Mouse (Mus musculus): ENCODE measurements around the gene Ostm1.

Gene Ostm1

GRCm38 (mm10) chr10:42583902-42584435 lies 347 bp downstream of the Ostm1 start:
- no peak for DNase-seq

DNA sequence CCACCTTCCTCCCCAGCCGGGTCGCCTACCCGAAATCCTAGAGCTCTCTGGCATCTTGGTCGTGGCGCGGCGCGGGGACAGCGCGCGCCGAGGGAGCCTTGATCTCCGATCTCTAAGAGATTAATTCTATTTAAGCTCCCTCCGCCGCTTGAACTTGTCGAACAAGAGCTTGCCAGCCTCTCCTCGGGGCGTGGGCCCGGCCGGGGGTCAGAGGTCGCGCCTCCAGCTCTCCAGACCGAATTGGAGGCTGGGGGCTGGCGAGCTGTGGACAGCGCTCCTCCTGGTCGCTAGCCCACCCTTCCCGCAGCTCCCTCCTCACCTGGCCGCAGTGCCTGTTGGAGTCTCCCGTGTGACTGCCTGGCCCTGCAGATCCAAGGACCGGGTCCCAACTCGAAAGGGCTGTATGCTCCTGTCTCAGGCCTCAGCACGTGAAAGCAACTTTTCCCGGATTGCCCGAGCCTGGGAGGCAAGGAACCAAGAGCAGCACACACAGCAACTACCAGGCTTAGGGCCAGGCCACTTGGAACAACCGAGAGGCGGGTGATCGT lies 888 bp downstream of the Ostm1 start:
- no peak for DNase-seq

DNA sequence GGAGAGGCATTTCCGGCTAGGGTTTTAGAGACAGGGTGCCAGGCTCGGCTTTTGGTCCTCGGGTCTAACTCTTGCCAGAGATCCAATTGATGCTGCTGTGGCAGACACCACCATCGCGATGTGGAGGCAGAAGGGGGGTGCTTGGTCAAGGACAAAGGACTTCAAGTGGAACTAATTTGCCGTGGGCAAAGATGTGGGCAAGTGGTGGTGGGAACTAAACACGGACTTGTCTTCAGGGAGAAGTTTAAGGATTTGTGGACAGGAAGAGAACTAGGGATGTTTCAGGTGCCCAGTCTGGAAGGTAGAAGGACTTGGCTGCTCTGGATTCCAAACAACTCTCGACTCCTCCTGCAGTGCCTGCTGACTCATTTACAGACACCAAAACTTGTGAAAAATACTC lies 1.5 kb downstream of the Ostm1 start:
- no peak for DNase-seq

DNA sequence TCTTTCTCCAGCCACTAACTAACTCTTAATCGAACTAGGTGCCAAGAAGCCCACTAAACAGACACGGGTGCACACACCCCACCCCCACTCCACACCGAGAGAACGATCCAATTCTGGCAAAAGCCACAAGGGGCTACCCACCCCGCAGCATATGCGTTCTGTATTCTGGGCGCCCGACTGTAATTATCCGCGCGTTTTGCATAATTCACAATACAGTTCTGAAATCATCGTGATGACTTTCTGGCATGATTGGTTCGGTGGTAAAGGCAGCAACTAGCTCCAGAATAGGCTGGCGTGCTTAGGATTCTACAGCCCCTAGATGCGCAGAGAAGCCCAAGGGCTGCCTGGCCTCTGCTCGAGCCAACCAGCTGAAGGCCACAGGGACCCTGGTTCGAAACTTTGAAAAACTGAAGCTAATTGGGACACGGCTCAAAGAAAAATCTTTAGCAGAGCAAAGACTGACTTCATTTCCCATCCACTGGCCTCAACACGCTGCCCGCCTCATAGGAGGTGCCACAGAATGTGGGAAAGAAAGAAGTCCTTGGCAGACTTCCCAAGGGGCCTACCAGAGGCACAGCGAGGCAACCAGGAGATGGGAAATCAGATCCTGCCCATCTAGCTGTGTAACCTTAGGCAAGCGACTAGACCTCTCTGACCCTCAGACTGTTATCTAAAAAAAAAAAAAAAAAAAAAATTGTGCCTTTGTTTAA lies 2.1 kb downstream of the Ostm1 start:
- DNase-seq: no peak

GRCm38 (mm10) chr10:42587961-42588750 lies 4.5 kb downstream of the Ostm1 start:
- no peak for DNase-seq

GRCm38 (mm10) chr10:42589505-42589904 lies 5.9 kb downstream of the Ostm1 start:
- DNase-seq: no peak

- no peak for DNase-seq
Measured at GRCm38 (mm10) chr10:42590261-42591184, 6.9 kb downstream of the Ostm1 start.

DNA sequence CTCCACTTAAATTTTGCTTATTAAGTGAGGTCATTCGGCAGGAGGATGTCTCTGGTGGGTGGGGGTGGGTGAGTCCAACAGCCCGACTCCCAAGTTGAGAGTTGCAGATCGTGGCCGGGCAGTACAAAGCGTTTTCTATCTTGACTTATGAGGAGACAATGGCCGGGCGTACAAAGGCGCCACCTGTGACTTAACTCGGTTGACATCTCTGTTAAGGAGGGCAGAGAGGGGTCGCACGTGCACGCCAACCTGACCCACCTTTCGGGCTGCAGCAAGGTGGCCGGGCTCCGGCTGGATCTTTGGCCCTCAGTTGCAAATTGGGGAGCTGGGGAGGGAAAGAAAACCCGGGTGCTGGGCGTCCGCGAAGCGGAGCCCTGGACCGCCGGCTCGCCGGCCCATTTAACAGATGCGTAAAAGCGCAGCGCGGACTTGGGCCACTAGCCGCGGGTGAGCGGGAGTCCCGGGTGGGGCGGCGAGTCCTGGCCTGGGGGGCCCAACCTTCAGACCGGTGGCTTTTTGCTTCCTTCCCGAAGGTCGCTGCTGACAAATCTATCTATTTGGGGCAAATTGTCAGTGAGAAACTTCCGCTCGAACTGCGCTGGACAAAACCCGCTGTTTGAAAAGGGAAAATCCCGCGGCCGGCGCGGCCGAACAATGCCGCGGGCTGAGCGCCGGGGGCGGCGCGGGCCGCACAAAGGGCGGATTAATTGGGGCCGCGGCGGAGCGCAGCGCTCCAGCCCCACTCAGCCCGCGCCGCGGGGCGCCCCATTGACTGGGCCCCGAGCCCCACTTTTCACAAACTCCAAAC lies 7.8 kb downstream of the Ostm1 start:
- DNase-seq: peak; percentile 23

DNA sequence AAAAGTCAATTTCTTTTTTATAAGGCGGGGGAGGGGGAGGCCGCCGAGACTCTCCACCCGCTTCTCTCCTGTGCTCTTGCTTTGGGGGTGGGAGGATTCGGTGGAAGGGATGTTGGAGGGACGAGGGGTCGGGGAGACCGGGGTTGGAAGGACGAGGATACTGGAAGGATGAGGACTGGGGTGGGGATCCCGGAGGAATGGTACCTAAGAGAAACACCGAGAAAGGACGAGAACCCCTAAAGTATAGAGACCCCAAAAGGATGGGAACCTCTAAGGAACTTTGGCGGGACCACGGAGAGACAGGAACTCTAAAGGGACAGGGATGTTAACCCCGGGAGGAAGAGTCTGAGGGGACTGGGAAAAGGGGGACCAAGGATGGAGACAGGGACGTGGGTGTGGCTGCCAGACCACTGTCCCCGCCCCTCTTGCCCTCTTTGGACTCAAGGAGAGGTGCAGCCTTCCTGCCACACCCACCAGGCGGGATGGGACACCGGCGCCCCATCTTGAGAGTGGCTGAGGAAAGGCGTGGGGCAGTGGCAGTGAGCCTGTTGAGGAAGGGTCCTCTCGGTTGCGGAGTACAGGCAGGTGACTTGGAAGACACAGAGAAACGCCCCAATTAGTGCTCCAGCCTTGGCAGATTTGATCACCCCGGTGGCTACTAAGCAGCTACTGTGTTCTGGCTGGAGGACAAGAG lies 8.5 kb downstream of the Ostm1 start:
- no peak for DNase-seq

GRCm38 (mm10) chr10:42593201-42593600 lies 9.6 kb downstream of the Ostm1 start:
- DNase-seq: no peak

DNA sequence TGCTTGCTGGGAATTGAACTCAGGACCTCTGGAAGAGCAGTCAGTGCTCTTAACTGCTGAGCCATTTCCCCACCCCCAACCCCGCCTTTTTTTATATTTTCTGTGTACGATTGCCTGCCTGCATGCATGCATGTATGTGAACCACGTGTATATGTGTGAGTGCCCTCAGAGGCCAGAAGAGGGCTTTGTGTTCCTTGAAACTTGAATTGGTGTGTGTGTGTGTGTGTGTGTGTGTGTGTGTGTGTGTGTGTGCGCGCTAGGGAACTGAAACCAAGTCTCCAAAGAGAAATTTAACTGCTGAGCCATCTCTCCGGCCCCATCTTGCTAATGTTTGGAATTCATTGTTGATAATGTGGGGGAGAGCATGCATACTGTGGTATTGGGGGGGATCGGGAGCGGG lies 15.0 kb downstream of the Ostm1 start:
- no peak for DNase-seq

DNA sequence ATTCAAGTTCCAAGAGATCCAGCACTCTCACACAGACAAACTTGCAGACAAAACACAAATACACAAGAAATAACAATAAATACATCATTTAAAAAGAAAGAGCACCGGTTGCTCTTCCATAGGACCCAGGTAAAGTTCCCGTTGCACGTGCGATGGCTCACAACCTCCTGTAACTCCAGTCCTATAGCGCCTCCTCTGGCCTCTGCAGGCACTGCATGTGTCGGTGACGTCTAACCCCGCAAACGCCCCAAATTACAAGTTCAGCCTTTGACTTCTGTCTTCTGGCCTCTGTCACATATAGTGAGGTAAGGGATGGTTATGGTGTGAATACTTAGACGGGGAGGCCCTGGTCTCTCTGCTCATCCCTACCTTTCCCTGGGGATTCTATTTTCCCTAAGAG lies 17.9 kb downstream of the Ostm1 start:
- peak; percentile 29 for DNase-seq

DNA sequence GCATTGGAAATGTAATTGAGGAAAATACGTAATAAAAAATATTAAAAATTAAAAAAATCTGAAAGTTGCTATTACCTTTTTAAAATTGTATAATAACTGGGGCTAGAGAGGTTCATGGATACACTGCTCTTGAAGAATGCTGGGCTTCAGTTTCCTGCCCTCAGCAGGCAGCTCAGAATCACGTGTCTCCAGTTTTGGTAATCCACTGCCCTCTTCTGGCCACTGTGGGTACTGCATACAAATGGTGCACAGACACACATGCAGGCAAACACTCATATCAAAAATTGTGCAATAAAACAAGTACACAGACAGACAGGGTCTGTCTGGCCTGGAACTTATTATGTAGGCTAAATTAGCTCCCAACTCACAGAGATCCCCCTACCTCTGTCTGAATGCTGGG lies 21.3 kb downstream of the Ostm1 start:
- no peak for DNase-seq

- no peak for DNase-seq
Measured at GRCm38 (mm10) chr10:42606757-42607156, 23.1 kb downstream of the Ostm1 start.

GRCm38 (mm10) chr10:42613075-42613474 lies 29.5 kb downstream of the Ostm1 start:
- no peak for DNase-seq

DNA sequence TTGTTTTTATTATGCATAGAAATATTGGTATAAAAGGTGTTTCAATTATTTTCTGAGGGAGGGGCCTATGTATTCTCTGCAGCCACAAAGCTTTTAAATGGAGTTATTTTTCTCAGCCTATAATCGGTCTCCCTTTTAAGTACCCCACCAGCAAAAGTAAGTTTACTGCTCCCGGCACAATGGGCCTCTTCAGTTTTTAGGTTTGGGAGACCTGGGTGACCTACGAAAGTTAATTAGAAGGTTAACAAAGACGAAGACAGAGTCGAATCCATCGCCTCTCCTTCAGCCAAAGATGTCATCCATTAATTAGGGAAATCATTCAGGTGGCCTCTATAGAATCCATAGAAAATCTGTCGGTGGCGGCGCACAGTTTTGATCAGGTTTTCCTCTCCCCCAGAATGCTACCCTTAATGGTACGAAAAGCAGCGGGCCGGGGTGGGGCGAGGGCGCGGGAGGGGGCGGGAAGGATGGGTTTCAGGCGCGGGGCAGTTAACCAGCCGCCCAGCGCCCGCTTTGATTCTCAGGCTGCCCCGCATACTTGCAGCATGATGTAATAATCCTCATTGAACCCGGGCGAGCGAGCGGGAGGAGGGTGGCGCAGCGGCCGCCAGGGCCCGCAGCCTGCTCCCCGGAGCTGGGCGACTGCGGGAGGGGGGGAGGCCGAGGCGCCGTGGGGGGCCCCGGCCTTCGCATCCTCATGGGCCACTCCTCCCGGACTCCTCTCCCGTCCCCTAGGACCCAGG lies 30.2 kb downstream of the Ostm1 start:
- peak; percentile 33 for DNase-seq

DNA sequence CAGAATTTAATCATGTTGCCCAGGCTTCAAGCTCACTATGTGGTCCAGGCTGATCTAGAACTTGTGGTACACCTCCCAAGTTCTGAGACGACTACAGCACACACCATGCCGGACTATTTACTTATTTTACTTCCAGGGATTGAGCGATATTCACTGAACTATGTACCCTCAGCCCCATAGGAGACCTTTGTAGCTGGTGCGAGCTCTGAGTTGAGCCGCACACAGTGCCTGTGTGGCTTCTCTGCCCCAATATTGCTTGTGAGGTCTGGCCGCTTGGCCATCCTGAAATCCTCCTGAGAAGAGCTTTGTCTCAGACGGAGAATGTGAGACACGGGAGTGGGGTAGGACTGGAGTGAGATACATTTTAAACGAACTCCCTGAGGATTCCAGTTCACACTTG lies 31.1 kb downstream of the Ostm1 start:
- DNase-seq: no peak

DNA sequence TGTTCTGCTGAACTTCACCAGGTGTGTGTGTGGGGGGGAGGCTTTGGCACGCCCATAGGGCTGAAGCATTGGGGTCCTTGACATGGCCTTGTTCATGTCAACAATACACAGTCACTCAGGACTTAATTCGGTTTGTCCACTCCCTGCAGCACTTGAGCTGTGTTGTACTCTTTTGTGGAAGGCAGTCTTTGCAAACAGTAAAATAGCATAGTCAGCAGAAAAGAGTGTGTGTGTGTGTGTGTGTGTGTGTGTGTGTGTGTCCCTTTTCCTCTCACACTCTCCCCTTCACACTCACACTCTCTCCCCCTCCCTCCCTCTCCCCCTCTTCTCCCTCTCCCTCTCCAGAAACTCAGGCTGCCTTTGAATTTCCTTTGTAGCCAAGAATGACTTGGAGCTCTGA lies 34.7 kb downstream of the Ostm1 start:
- DNase-seq: no peak

DNA sequence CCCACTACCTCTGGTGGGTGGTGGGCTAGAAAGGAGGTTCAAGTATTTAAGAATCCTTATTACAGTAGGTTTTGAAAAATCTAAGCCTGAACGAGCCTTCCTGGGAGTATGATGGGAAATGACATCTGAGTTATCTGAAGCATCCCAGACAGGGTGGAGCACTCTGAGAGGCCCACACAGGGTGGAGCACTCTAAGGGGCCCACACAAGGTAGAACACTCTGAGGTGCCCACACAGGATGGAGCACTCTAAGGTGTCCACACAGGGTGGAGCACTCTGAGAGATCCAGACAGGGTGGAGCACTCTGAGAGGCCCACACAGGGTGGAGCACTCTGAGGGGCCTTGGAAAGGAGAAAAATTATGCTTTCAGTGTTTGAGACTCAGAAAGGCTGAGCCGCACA lies 42.3 kb downstream of the Ostm1 start:
- no peak for DNase-seq

DNA sequence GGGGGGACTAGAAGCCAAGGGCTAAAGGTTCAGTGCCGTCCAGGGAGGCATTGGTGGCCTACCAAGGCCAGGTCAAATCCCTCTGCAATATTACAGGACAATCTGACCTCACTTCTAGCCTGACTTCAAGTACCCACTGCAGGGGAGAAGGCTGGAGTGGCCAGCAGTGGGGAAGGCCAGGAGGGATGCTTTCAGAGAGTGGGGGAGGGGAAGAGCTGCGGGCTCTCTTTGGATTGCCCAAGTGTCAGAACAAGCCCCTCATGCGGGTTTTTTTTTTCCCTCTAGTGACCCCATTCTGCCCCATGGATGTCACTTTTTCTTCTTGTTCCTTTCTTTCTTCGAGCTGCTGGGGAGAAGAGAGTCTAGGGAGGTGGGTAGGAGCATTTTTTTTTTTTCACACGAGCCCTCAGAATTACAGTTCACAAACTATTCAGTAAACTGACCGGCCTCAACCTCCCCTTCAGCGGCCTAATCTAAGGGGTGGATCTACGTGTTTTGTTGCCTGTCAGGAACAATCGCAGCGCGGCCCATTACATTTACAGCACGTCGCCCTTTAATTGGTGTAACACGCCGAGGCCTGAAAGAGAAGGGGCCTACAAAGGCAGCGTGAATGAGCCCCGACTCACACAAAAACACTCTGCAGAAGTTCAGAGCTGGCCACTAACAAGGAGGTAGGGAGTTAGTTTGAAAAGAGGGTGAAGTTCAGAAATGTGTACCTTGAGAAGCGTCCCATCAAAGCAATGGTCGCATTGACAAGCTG lies 47.2 kb downstream of the Ostm1 start:
- DNase-seq: no peak
